Mouse (Mus musculus) cerebellum, postnatal 4 days (tissue): ENCODE results near the gene BC049762.

Experiments used
- DNase-seq, 2 experiments: peaks; one replicate each; pipeline ENCODE4 v3.0.0; 2022; ENCODE audit warnings: low spot score in 2 of 2, mixed read lengths in 1 of 2

BC049762 gene

DNA sequence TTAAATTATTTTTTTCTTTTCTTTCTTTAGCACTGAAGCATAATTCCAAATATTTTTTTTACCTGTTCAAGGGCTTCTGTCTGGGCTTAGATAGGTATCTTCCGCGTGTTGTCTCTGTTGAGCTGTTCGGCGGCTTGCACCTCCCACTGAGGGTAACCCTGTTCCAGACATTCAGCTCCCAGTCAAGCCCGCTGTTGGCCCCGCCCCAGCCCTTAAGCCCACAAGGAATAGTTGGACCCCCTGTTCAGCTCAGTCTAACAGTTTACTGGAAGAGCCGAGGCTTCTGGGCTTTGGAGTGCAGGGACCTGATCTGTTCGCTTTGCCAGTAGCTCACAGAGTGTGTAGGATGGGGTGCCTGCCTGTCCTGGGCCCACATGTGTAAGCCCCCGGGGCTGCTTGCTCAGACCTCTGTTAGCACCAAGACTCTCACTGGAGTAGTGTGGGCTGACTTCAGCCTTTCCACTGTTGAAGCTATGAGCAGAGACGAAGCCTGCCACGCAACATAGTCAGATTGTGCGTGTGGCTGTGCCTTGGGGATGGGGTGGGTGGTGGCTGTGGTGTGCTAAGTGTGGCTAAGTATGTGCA is 43.4 kb downstream of the BC049762 start:
- DNase-seq, result no peak

- DNase-seq, result no peak
Measured at GRCm38 (mm10) chr11:51214021-51214420, 48.8 kb downstream of the BC049762 start.

- DNase-seq, result no peak
Measured at GRCm38 (mm10) chr11:51211426-51211825, 51.4 kb downstream of the BC049762 start.

DNA sequence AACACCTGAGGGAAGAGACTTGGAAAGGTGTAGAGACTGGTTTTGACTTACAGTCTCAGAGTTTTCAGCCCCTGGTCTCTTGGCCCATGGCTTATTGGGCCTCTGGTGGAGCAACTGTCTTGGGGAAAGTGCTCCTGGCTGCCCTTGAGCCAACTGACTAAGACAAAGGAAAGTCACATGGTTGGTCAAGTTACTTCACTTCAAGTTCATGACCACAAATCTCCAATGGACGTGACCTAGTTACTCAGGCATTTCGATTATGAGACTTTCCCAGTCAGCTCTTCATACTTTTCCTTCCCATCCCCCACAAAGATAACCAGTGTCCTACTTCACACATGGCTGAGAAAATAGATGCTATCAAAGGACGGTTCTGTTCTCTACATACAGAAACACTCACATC is 55.1 kb downstream of the BC049762 start:
- DNase-seq, result no peak
